Mouse (Mus musculus) ES-E14 (cell line): ENCODE results near the gene Katnal1. TPM values are rescaled to one million over a fixed set of nuclear protein-coding genes. Genes with fewer than 3 reads are reported as not detected.

Experiments
- DNase-seq: peaks from one replicate; pipeline ENCODE4 v3.0.0-alpha.2; 2013; ENCODE audit warnings: low read depth, low spot score
- H3K27ac ChIP-seq: 2 replicates; pipeline ENCODE4 v1.5.1; 2012; ENCODE audit warnings: low read depth, mild to moderate bottlenecking, low read length, moderate library complexity, mixed read lengths; ENCODE audit not compliant: poor library complexity, insufficient read depth, severe bottlenecking
- H3K36me3 ChIP-seq: 2 replicates; pipeline ENCODE4 v1.6.1; 2012; ENCODE audit warnings: mild to moderate bottlenecking, low read length, moderate library complexity, mixed read lengths; ENCODE audit not compliant: control insufficient read depth, poor library complexity, insufficient read depth, severe bottlenecking
- H3K4me1 ChIP-seq, 2 experiments: fragments of 150-350 bp in 1 of 2; sonication (generic) in 1 of 2; 2 replicates each; pipeline ENCODE4 v1.6.1; 2012; ENCODE audit warnings: low read length in 2 of 2, mild to moderate bottlenecking in 1 of 2, mixed read lengths in 1 of 2; ENCODE audit not compliant: control insufficient read depth in 2 of 2, insufficient read depth in 2 of 2, poor library complexity in 1 of 2
- H3K4me3 ChIP-seq, 2 experiments: fragments of 150-350 bp in 1 of 2; sonication (generic) in 1 of 2; 2 replicates each; pipeline ENCODE4 v1.5.1; 2012; ENCODE audit warnings: low read length in 2 of 2, low read depth in 1 of 2, mild to moderate bottlenecking in 1 of 2, mixed read lengths in 1 of 2; ENCODE audit not compliant: insufficient read depth in 1 of 2, poor library complexity in 1 of 2, severe bottlenecking in 1 of 2
- H3K9ac ChIP-seq: 2 replicates; pipeline ENCODE4 v1.6.1; 2012; ENCODE audit warnings: low read depth, mild to moderate bottlenecking, low read length, mixed read lengths; ENCODE audit not compliant: poor library complexity, insufficient read depth, severe bottlenecking
- H3K9me3 ChIP-seq: fragments of 150-350 bp; sonication (generic); 2 replicates; pipeline ENCODE4 v1.6.1; 2012; ENCODE audit warnings: low read depth, mild to moderate bottlenecking, low read length; ENCODE audit not compliant: control insufficient read depth, insufficient read depth
- CHD2 ChIP-seq: IDR thresholded peaks from 2 replicates; pipeline ENCODE4 v1.6.1; 2014; ENCODE audit warnings: mild to moderate bottlenecking, low read depth, low read length, inconsistent platforms
- HCFC1 ChIP-seq: IDR thresholded peaks from 2 replicates; pipeline ENCODE4 v1.6.1; 2012; ENCODE audit warnings: low read length, inconsistent platforms, borderline replicate concordance; ENCODE audit not compliant: insufficient read depth
- MAFK ChIP-seq: IDR thresholded peaks from 2 replicates; pipeline ENCODE4 v1.6.1; 2014; ENCODE audit warnings: mild to moderate bottlenecking, low read depth, low read length, inconsistent platforms; ENCODE audit not compliant: insufficient read depth
- ZC3H11A ChIP-seq: IDR thresholded peaks from 2 replicates; pipeline ENCODE4 v1.6.1; 2012; ENCODE audit warnings: low read depth, mild to moderate bottlenecking, inconsistent platforms, low read length, borderline replicate concordance
- ZNF384 ChIP-seq: IDR thresholded peaks from 2 replicates; pipeline ENCODE4 v1.6.1; 2012; ENCODE audit warnings: low read depth, low read length, inconsistent platforms
- in situ Hi-C, 2 experiments: fragments of 600-800 bp; cut with MboI; formaldehyde crosslinking; loops; one replicate each; pipeline ENCODE4 v1.15.1; 2025; ENCODE audit warnings: low sequenced_read_pairs in 2 of 2, inconsistent platforms in 1 of 2; ENCODE audit not compliant: unreplicated experiment in 2 of 2
- total RNA-seq: library from RNA; depleted of rRNA; stranded (reverse); fragments of 300-350 nt; gene quantifications from 2 replicates; pipeline ENCODE4 v1.2.3, GENCODE M21; 2012

The Katnal1 gene
- total RNA-seq, 1 experiment, result 5.8 TPM

- TF ChIP-seq CHD2 (no peak), HCFC1 (no peak), ZNF384 (no peak), MAFK (no peak), ZC3H11A (no peak)
- Histone ChIP-seq H3K9ac (no peak overlapping the region), H3K9me3 (no peaks in the 10 kb centered on the region), H3K4me3 (no peak overlapping the region), H3K27ac (no peak overlapping the region), H3K4me1 (peaks cover 1 to 22% of the 10 kb centered on the region in 2 experiments; a peak in 2 of 4 replicates), H3K36me3 (no peaks in the 10 kb centered on the region)
- DNase-seq, result no peak
- in situ Hi-C loops, result no loop called here
Measured at GRCm38 (mm10) chr5:148935871-148936270, 6.8 kb upstream of the Katnal1 start.

GRCm38 (mm10) chr5:148935071-148935821, 6.1 kb upstream of the Katnal1 start:
- Histone ChIP-seq H3K27ac (no peak overlapping the region), H3K9me3 (no peaks in the 10 kb centered on the region), H3K36me3 (no peaks in the 10 kb centered on the region), H3K4me3 (no peak overlapping the region), H3K9ac (no peak overlapping the region), H3K4me1 (peaks cover 1 to 29% of the 10 kb centered on the region in 2 experiments; a peak in 2 of 4 replicates)
- TF ChIP-seq HCFC1, result no peak
- no peak for TF ChIP-seq ZNF384
- no peak for TF ChIP-seq MAFK
- no peak for TF ChIP-seq ZC3H11A
- no peak for TF ChIP-seq CHD2
- no peak for DNase-seq
- in situ Hi-C loops, result no loop called here

GRCm38 (mm10) chr5:148934457-148934856, 5.3 kb upstream of the Katnal1 start:
- H3K27ac ChIP-seq, result no peak overlapping the region
- DNase-seq, result no peak
- no peak overlapping the region for H3K9ac ChIP-seq
- in situ Hi-C loops, result no loop called here
- H3K36me3 ChIP-seq, result no peaks in the 10 kb centered on the region
- no peak for TF ChIP-seq CHD2
- TF ChIP-seq MAFK, result no peak
- TF ChIP-seq ZC3H11A, result no peak
- no peak for TF ChIP-seq ZNF384
- TF ChIP-seq HCFC1, result no peak
- peaks cover 1 to 29% of the 10 kb centered on the region in 2 experiments; a peak in 2 of 4 replicates for H3K4me1 ChIP-seq
- no peaks in the 10 kb centered on the region for H3K9me3 ChIP-seq
- H3K4me3 ChIP-seq, result no peak overlapping the region

GRCm38 (mm10) chr5:148933767-148934166, 4.6 kb upstream of the Katnal1 start:
- in situ Hi-C loops, result no loop called here
- DNase-seq, result no peak
- no peak for TF ChIP-seq MAFK
- H3K9ac ChIP-seq, result no peak overlapping the region
- no peaks in the 10 kb centered on the region for H3K9me3 ChIP-seq
- H3K4me1 ChIP-seq, result peaks cover 3 to 29% of the 10 kb centered on the region in 2 experiments; a peak in 2 of 4 replicates
- no peaks in the 10 kb centered on the region for H3K36me3 ChIP-seq
- no peak overlapping the region for H3K27ac ChIP-seq
- no peak overlapping the region for H3K4me3 ChIP-seq

- TF ChIP-seq HCFC1, result no peak
- no peak for TF ChIP-seq ZC3H11A
- no peak for TF ChIP-seq ZNF384
- TF ChIP-seq MAFK, result no peak
- no peak for TF ChIP-seq CHD2
- H3K9ac ChIP-seq, result no peak overlapping the region
- H3K4me1 ChIP-seq, result peaks cover 2 to 23% of the 10 kb centered on the region in 2 experiments; a peak in 3 of 4 replicates
- H3K9me3 ChIP-seq, result no peaks in the 10 kb centered on the region
- in situ Hi-C loops, result no loop called here
- H3K36me3 ChIP-seq, result no peaks in the 10 kb centered on the region
- no peak overlapping the region for H3K4me3 ChIP-seq
- DNase-seq, result no peak
- no peak overlapping the region for H3K27ac ChIP-seq
Measured at GRCm38 (mm10) chr5:148931301-148931700, 2.2 kb upstream of the Katnal1 start.
